11 mouse cellular contexts compared by ENCODE assay signal in the genomic region with DNA sequence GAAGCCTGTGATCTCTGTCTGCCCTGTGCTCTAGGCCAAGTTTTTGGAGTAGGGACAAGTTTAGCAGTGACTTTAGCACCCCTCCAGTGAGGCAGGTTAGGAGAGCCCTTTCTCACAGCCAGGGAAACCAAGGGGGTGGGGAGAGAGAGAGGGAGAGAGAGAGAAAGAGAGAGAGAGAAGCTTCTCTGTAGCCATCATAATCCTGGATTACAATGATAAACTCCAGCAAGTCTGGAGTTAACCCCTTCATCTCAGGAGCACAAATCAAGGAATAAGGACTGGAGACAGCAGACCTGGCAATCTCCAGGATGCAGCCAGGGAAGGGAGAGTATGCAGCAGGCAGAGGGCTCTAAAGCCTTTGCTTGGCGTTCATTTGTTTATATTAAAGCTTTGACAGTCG. TPM values are rescaled to one million over a fixed set of nuclear protein-coding genes. Genes with fewer than 3 reads are reported as not detected.
DNase-seq lines count a peak whose midpoint lies in the region; ATAC-seq and TF ChIP-seq lines count a peak whose summit lies in the region.
"Had no signal": no experiment of that assay in that cellular context is flagged by ENCODE, and none has a peak within 500 bp of the region (broad histone marks: within the 10 kb centered on the region; RNA-seq: fewer than 3 reads in every experiment).

No protein-coding gene starts in this region.

- H3K27ac ChIP-seq in forebrain, embryonic 15.5 days (replicated peaks): peak overlapping the region; percentile 37
- no peak overlapping the region for H3K27ac ChIP-seq in forebrain, embryonic 12.5 days
- peak overlapping the region; percentile 72 for H3K27ac ChIP-seq in layer of hippocampus, adult 2 months
- peak overlapping the region; percentile 94 for H3K27ac ChIP-seq in heart, postnatal 0 days (ENCODE audit: low read depth)
- H3K27ac ChIP-seq in midbrain, embryonic 15.5 days: peak overlapping the region; percentile 45; the same call in 1 of the 2 replicates
- no peak overlapping the region for H3K27ac ChIP-seq in liver, embryonic 12.5 days

- WGBS in forebrain, embryonic 15.5 days: 22% methylated on average over 2 of the region's 2 CpGs
- 34% methylated on average over 2 of the region's 2 CpGs for WGBS in forebrain, embryonic 12.5 days
- 34% methylated on average over 2 of the region's 2 CpGs for WGBS in heart, postnatal 0 days
- 20% methylated on average over 2 of the region's 2 CpGs for WGBS in midbrain, embryonic 15.5 days
- 35% methylated on average over 2 of the region's 2 CpGs for WGBS in liver, embryonic 12.5 days (ENCODE audit: insufficient replicate concordance)

- H3K36me3 ChIP-seq in forebrain, embryonic 15.5 days: no peaks in the 10 kb centered on the region
- no peaks in the 10 kb centered on the region for H3K36me3 ChIP-seq in forebrain, embryonic 12.5 days (replicated peaks)
- peaks cover 24% of the 10 kb centered on the region for H3K36me3 ChIP-seq in heart, postnatal 0 days (replicated peaks; ENCODE audit: control insufficient read depth, insufficient read depth, low read length)
- no peaks in the 10 kb centered on the region for H3K36me3 ChIP-seq in midbrain, embryonic 15.5 days (replicated peaks)
- no peaks in the 10 kb centered on the region for H3K36me3 ChIP-seq in liver, embryonic 12.5 days

- H3K9ac ChIP-seq in forebrain, embryonic 15.5 days (replicated peaks): no peak overlapping the region
- H3K9ac ChIP-seq in forebrain, embryonic 12.5 days: no peak overlapping the region
- H3K9ac ChIP-seq in heart, postnatal 0 days (replicated peaks; ENCODE audit: low read depth, low read length): 0 out of 2 replicates have a peak overlapping the region, but pooled peaks have one; percentile 15
- no peak overlapping the region for H3K9ac ChIP-seq in midbrain, embryonic 15.5 days
- no peak overlapping the region for H3K9ac ChIP-seq in liver, embryonic 12.5 days
- H3K9ac ChIP-seq: kidney, embryonic 15.5 days had no signal

- no peak for TF ChIP-seq EP300 in heart, postnatal 0 days (IDR thresholded peaks at IDR 0.05; ENCODE audit: low read depth)

- DNase-seq in layer of hippocampus, adult 2 months (ENCODE audit: low spot score in 2 of 2): no peak
- DNase-seq in layer of hippocampus, adult 18-20 months (ENCODE audit: low spot score in 2 of 2): no peak
- no peak for DNase-seq in heart, postnatal 0 days (ENCODE audit: low spot score)
- DNase-seq in spleen, adult 18-20 months: no peak
- DNase-seq: cerebellum, adult 18-20 months; embryo, embryonic 11 days had no signal

- H3K27me3 ChIP-seq in forebrain, embryonic 15.5 days: no peaks in the 10 kb centered on the region
- H3K27me3 ChIP-seq in forebrain, embryonic 12.5 days: no peaks in the 10 kb centered on the region
- H3K27me3 ChIP-seq in heart, postnatal 0 days (ENCODE audit: control insufficient read depth, insufficient read depth, low read length): no peaks in the 10 kb centered on the region
- no peaks in the 10 kb centered on the region for H3K27me3 ChIP-seq in midbrain, embryonic 15.5 days (replicated peaks)
- H3K27me3 ChIP-seq in liver, embryonic 12.5 days (replicated peaks): peaks cover 23% of the 10 kb centered on the region
- H3K27me3 ChIP-seq: kidney, embryonic 15.5 days had no signal

- H3K4me2 ChIP-seq in forebrain, embryonic 15.5 days (replicated peaks): no peak overlapping the region
- no peak overlapping the region for H3K4me2 ChIP-seq in forebrain, embryonic 12.5 days
- H3K4me2 ChIP-seq in heart, postnatal 0 days (ENCODE audit: low read depth, low read length): no peak overlapping the region
- no peak overlapping the region for H3K4me2 ChIP-seq in midbrain, embryonic 15.5 days
- no peak overlapping the region for H3K4me2 ChIP-seq in liver, embryonic 12.5 days
- H3K4me2 ChIP-seq: kidney, embryonic 15.5 days had no signal

- TF ChIP-seq CTCF in layer of hippocampus, adult 2 months (conservative IDR thresholded peaks at IDR 0.05): no peak
- TF ChIP-seq CTCF in heart, postnatal 0 days (IDR thresholded peaks at IDR 0.05; ENCODE audit: low read depth): no peak

- no peak overlapping the region for H3K4me3 ChIP-seq in forebrain, embryonic 15.5 days
- no peak overlapping the region for H3K4me3 ChIP-seq in forebrain, embryonic 12.5 days (replicated peaks)
- no peak overlapping the region for H3K4me3 ChIP-seq in layer of hippocampus, adult 2 months
- no peak overlapping the region for H3K4me3 ChIP-seq in heart, postnatal 0 days (ENCODE audit: low read depth, low read length)
- no peak overlapping the region for H3K4me3 ChIP-seq in midbrain, embryonic 15.5 days
- no peak overlapping the region for H3K4me3 ChIP-seq in liver, embryonic 12.5 days
- H3K4me3 ChIP-seq: kidney, embryonic 15.5 days had no signal

- H3K4me1 ChIP-seq in forebrain, embryonic 15.5 days: peaks cover 68% of the 10 kb centered on the region
- H3K4me1 ChIP-seq in forebrain, embryonic 12.5 days: peaks cover 74% of the 10 kb centered on the region
- peaks cover 67% of the 10 kb centered on the region for H3K4me1 ChIP-seq in heart, postnatal 0 days (ENCODE audit: control insufficient read depth, insufficient read depth)
- peaks cover 66% of the 10 kb centered on the region for H3K4me1 ChIP-seq in midbrain, embryonic 15.5 days
- peaks cover 11% of the 10 kb centered on the region; the same call in 1 of the 2 replicates for H3K4me1 ChIP-seq in liver, embryonic 12.5 days

- no peaks in the 10 kb centered on the region for H3K9me3 ChIP-seq in forebrain, embryonic 15.5 days
- no peaks in the 10 kb centered on the region for H3K9me3 ChIP-seq in forebrain, embryonic 12.5 days
- H3K9me3 ChIP-seq in heart, postnatal 0 days (replicated peaks; ENCODE audit: control insufficient read depth, low read length): no peaks in the 10 kb centered on the region
- H3K9me3 ChIP-seq in midbrain, embryonic 15.5 days: no peaks in the 10 kb centered on the region
- no peaks in the 10 kb centered on the region for H3K9me3 ChIP-seq in liver, embryonic 12.5 days (replicated peaks)
- H3K9me3 ChIP-seq: kidney, embryonic 15.5 days had no signal

- no peak for ATAC-seq in forebrain, embryonic 15.5 days (replicated peaks)
- ATAC-seq in forebrain, embryonic 12.5 days (ENCODE audit: low FRiP score): no peak
- no peak for ATAC-seq in heart, postnatal 0 days (ENCODE audit: insufficient read depth, low read depth)
- no peak for ATAC-seq in midbrain, embryonic 15.5 days (replicated peaks)
- no peak for ATAC-seq in liver, embryonic 12.5 days

RNA-seq across cellular contexts. Expression of a gene that starts 8.6 kb away (rescaled TPM):
- 3.3 and 4.9 TPM in 2 replicates for polyA plus RNA-seq in forebrain, embryonic 15.5 days (2015; fragmentation: Nextera tagmentation; extraction: Ambion mirVana)
- polyA plus RNA-seq in forebrain, embryonic 12.5 days (2016; fragmentation: Nextera tagmentation; extraction: Ambion mirVana): 2.9 and 4.5 TPM in 2 replicates
- total RNA-seq in layer of hippocampus, adult 2 months (2021): 1 to 10 TPM; 7.9 to 8.2 TPM
- 1 to 10 TPM; 5.9 to 7.6 TPM for total RNA-seq in layer of hippocampus, adult 18-20 months (2021)
- total RNA-seq in heart, postnatal 0 days (2014; rRNA removed; ENCODE audit: low replicate concordance): 45.1 and 82.1 TPM in 2 replicates
- polyA plus RNA-seq in heart, postnatal 0 days (2015; fragmentation: Nextera tagmentation; extraction: Ambion mirVana): 9.5 and 9.7 TPM in 2 replicates
- polyA plus RNA-seq in midbrain, embryonic 15.5 days (2015; fragmentation: Nextera tagmentation; extraction: Ambion mirVana): 4.0 and 4.3 TPM in 2 replicates
- 0.28 and 0.46 TPM in 2 replicates for polyA plus RNA-seq in liver, embryonic 12.5 days (2016; fragmentation: Nextera tagmentation; extraction: Ambion mirVana)

Comparison
In these comparisons a context has a peak if more than half of its experiments do, and no peak if none do; other contexts are left out.
1. H3K27ac ChIP-seq: peak in forebrain, embryonic 15.5 days (single experiment), layer of hippocampus, adult 2 months (single experiment), heart, postnatal 0 days (single experiment) and midbrain, embryonic 15.5 days (single experiment); none in forebrain, embryonic 12.5 days (single experiment) and liver, embryonic 12.5 days (single experiment).